Mouse (Mus musculus) kidney, adult 2 months (tissue): Measurements from ENCODE around the gene Gm14744. TPM values are rescaled to one million over a fixed set of nuclear protein-coding genes. Genes with fewer than 3 reads are reported as not detected.
"Not testable (repeated sequence)": the region's sequence is repeated elsewhere in the genome, so short reads cannot be mapped to it uniquely, and the experiment has no call there.

ENCODE experiments used
- DNase-seq: peaks from one replicate; pipeline ENCODE4 v3.0.0; 2021
- H3K27ac ChIP-seq: fragments of 200-500 bp; 2 replicates; pipeline ENCODE4 v1.5.1; 2012; ENCODE audit warnings: low read depth, low read length, control low read depth, inconsistent platforms; ENCODE audit not compliant: insufficient read depth
- H3K27me3 ChIP-seq: fragments of 200-500 bp; replicated peaks from 2 replicates; pipeline ENCODE4 v1.6.1; 2012; ENCODE audit warnings: mild to moderate bottlenecking, moderate library complexity, low read length, inconsistent platforms; ENCODE audit not compliant: control insufficient read depth, insufficient read depth
- H3K36me3 ChIP-seq: fragments of 200-500 bp; 2 replicates; pipeline ENCODE4 v1.6.1; 2012; ENCODE audit warnings: mild to moderate bottlenecking, moderate library complexity, low read length, inconsistent platforms; ENCODE audit not compliant: control insufficient read depth, insufficient read depth
- H3K4me1 ChIP-seq: fragments of 200-500 bp; 2 replicates; pipeline ENCODE4 v1.6.1; 2011; ENCODE audit warnings: low read length; ENCODE audit not compliant: control insufficient read depth, insufficient read depth
- H3K4me3 ChIP-seq: fragments of 200-500 bp; 2 replicates; pipeline ENCODE4 v1.5.1; 2011; ENCODE audit warnings: mild to moderate bottlenecking, low read depth, low read length, control low read depth; ENCODE audit not compliant: insufficient read depth
- CTCF ChIP-seq: fragments of 200-500 bp; conservative IDR thresholded peaks from 2 replicates; pipeline ENCODE4 v1.5.1; 2011; ENCODE audit warnings: low read depth, mild to moderate bottlenecking, control low read depth, low read length, moderate library complexity, mixed read lengths; ENCODE audit not compliant: insufficient read depth, insufficient read length
- POLR2A ChIP-seq: fragments of 200-500 bp; IDR thresholded peaks from one replicate; pipeline ENCODE4 v1.6.1; 2011; ENCODE audit warnings: low read depth, low read length, control low read depth
- WGBS: fragments of 180-500 bp; shearing (Covaris S2); methylation state at CpG from one replicate; pipeline ENCODE4 v1.1.7; 2018; 5-methylcytosine and 5-hydroxymethylcytosine counted together
- polyA plus RNA-seq: library from polyadenylated mRNA; depleted of rRNA; stranded (reverse); fragments of >200 nt; gene quantifications from 2 replicates; pipeline ENCODE4 v1.2.3, GENCODE M21; 2012; rRNA removed

Gm14744 gene
- not detected in 2 replicates for polyA plus RNA-seq

GRCm38 (mm10) chrX:77864458-77864857 is at the start of gene Gm14744:
Gene Gm14744 (plus strand): TSS chrX:77864758.
- not testable (repeated sequence) for H3K27me3 ChIP-seq, DNase-seq, H3K4me1 ChIP-seq, H3K27ac ChIP-seq, H3K36me3 ChIP-seq, H3K4me3 ChIP-seq
- WGBS: 96% methylated on average over 2 of the region's 2 CpGs

- Histone ChIP-seq H3K36me3 (no peaks in the 10 kb centered on the region), H3K4me1 (no peaks in the 10 kb centered on the region), H3K27me3 (no peaks in the 10 kb centered on the region), H3K4me3 (no peak within 1 kb of the TSS), H3K27ac (no peak within 1 kb of the TSS)
- DNase-seq: no peak
- 96% methylated on average over 1 of the region's 1 CpGs for WGBS
- TF ChIP-seq POLR2A (no peak), CTCF (no peak)
These were observed 11.0 kb upstream of the Gm14744 start, which contains the start of gene Pbsn for GRCm38 (mm10) chrX:77853523-77853922. Gene Pbsn (minus strand): TSS chrX:77853623.

GRCm38 (mm10) chrX:77880033-77880432 is 15.5 kb downstream of the Gm14744 start:
- not testable (repeated sequence) for H3K4me1 ChIP-seq, H3K36me3 ChIP-seq

More at GRCm38 (mm10) chrX:77880033-77880432, 15.5 kb downstream of the Gm14744 start:
- 33% methylated on average over 2 of the region's 4 CpGs for WGBS
- not testable (repeated sequence) for H3K27me3 ChIP-seq, H3K4me3 ChIP-seq, H3K27ac ChIP-seq
- peak; percentile 0 for DNase-seq

Other genes with a start within 250 kb of the Gm14744 start
- gene Prkx, start 68.5 kb upstream of the Gm14744 start, polyA plus RNA-seq: 6.4 and 7.4 TPM in 2 replicates
- not detected in 2 replicates for gene Pbsn, start 11.1 kb upstream of the Gm14744 start, polyA plus RNA-seq
- gene 5430402E10Rik, start 60.3 kb downstream of the Gm14744 start, polyA plus RNA-seq: not detected in 2 replicates
- not detected in 2 replicates for gene Obp1a, start 226.6 kb downstream of the Gm14744 start, polyA plus RNA-seq